Mouse (Mus musculus) A20 (cell line): ENCODE measurements around the gene Fbxw14.
"Not testable (repeated sequence)": the region's sequence is repeated elsewhere in the genome, so short reads cannot be mapped to it uniquely, and the experiment has no call there.

Source experiments
- DNase-seq: peaks from one replicate; pipeline ENCODE4 v3.0.0-alpha.2; 2011; ENCODE audit warnings: low read depth, low spot score

Fbxw14 gene

GRCm38 (mm10) chr9:109287576-109287975 lies at the start of gene Fbxw14:
Fbxw14 (minus strand) TSS chr9:109287676.
- DNase-seq = not testable (repeated sequence)

- no peak for DNase-seq
Measured at GRCm38 (mm10) chr9:109263041-109263440, 24.4 kb downstream of the Fbxw14 start.

DNA sequence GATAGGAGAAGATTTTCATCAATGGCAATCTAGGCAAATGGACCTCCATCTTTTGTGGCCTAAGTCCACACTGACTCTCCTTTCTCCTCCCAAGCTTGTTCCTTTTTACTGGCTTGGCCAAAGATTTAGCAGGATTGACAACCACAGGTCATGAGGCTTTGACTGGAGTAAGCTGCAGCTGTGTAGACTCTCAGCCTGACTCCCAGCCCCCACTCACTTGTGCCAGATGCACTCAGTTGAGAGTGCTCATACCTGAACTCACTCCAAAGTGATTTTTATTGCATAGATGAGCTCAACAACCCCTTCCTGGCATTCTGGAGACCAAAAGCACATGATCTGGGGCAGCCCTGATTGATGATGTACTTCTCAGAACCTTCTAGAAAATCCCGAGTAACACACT lies 52.8 kb downstream of the Fbxw14 start, which contains the start of gene Fbxw20:
TSS of gene Fbxw20 (minus strand) at position 101 of the 400 bp plus-strand sequence.
- no peak for DNase-seq
